Mouse (Mus musculus) B cell, adult 2 months (primary cell): ENCODE measurements around the gene Lrrc30.

Experiments used
- DNase-seq, 2 experiments: peaks; one replicate each; pipeline ENCODE4 v3.0.0; 2022

Gene Lrrc30

GRCm38 (mm10) chr17:67632676-67633339 lies at the start of gene Lrrc30:
Gene Lrrc30, minus strand, starts transcription at chr17:67632723.
- DNase-seq, result no peak

- no peak for DNase-seq
Observed at GRCm38 (mm10) chr17:67681084-67681483, 48.6 kb upstream of the Lrrc30 start.

- no peak for DNase-seq
Observed at GRCm38 (mm10) chr17:67678576-67678975, 46.1 kb upstream of the Lrrc30 start.

- no peak for DNase-seq
Observed at GRCm38 (mm10) chr17:67667981-67668380, 35.5 kb upstream of the Lrrc30 start.

- DNase-seq, result no peak
Observed at GRCm38 (mm10) chr17:67666981-67667380, 34.5 kb upstream of the Lrrc30 start.

GRCm38 (mm10) chr17:67664299-67664698 lies 31.8 kb upstream of the Lrrc30 start:
- DNase-seq, result no peak

GRCm38 (mm10) chr17:67651506-67651905 lies 19.0 kb upstream of the Lrrc30 start:
- peak; percentile 2 to 15 for DNase-seq

GRCm38 (mm10) chr17:67641627-67642026 lies 9.1 kb upstream of the Lrrc30 start:
- no peak for DNase-seq

GRCm38 (mm10) chr17:67638119-67638810 lies 5.7 kb upstream of the Lrrc30 start:
- no peak for DNase-seq

- no peak for DNase-seq
Observed at GRCm38 (mm10) chr17:67636951-67637350, 4.4 kb upstream of the Lrrc30 start.

- DNase-seq, result no peak
Observed at GRCm38 (mm10) chr17:67636304-67636703, 3.8 kb upstream of the Lrrc30 start.

- no peak for DNase-seq
Observed at GRCm38 (mm10) chr17:67629746-67630145, 2.8 kb downstream of the Lrrc30 start.

GRCm38 (mm10) chr17:67629211-67629657 lies 3.3 kb downstream of the Lrrc30 start:
- DNase-seq, result no peak

GRCm38 (mm10) chr17:67628475-67628874 lies 4.0 kb downstream of the Lrrc30 start:
- DNase-seq, result no peak

- DNase-seq, result no peak
Observed at GRCm38 (mm10) chr17:67625431-67625830, 7.1 kb downstream of the Lrrc30 start.

GRCm38 (mm10) chr17:67619001-67619400 lies 13.5 kb downstream of the Lrrc30 start:
- no peak for DNase-seq

GRCm38 (mm10) chr17:67614381-67614780 lies 18.1 kb downstream of the Lrrc30 start:
- no peak for DNase-seq

GRCm38 (mm10) chr17:67612576-67612975 lies 19.9 kb downstream of the Lrrc30 start:
- no peak for DNase-seq

GRCm38 (mm10) chr17:67612151-67612550 lies 20.4 kb downstream of the Lrrc30 start:
- no peak for DNase-seq

- DNase-seq, result no peak
Observed at GRCm38 (mm10) chr17:67604446-67604845, 28.1 kb downstream of the Lrrc30 start.

- DNase-seq, result no peak
Observed at GRCm38 (mm10) chr17:67602556-67602955, 30.0 kb downstream of the Lrrc30 start.

- DNase-seq, result peak; percentile 30 to 40
Observed at GRCm38 (mm10) chr17:67584937-67585579, 47.5 kb downstream of the Lrrc30 start.

GRCm38 (mm10) chr17:67584533-67584932 lies 48.0 kb downstream of the Lrrc30 start:
- no peak for DNase-seq

GRCm38 (mm10) chr17:67583422-67583821 lies 49.1 kb downstream of the Lrrc30 start:
- DNase-seq, result no peak
